Mouse (Mus musculus) thymus, postnatal 10 days (tissue): Measurements from ENCODE around the gene Acvr1b.

ENCODE experiments used
- DNase-seq, 2 experiments: peaks; one replicate each; pipeline ENCODE4 v3.0.0; 2021; ENCODE audit warnings: low spot score in 2 of 2

Gene Acvr1b

GRCm38 (mm10) chr15:101173421-101174211, at the start of gene Acvr1b:
TSS of gene Acvr1b (plus strand) at chr15:101174067.
- peak; percentile 86 to 92 for DNase-seq

DNA sequence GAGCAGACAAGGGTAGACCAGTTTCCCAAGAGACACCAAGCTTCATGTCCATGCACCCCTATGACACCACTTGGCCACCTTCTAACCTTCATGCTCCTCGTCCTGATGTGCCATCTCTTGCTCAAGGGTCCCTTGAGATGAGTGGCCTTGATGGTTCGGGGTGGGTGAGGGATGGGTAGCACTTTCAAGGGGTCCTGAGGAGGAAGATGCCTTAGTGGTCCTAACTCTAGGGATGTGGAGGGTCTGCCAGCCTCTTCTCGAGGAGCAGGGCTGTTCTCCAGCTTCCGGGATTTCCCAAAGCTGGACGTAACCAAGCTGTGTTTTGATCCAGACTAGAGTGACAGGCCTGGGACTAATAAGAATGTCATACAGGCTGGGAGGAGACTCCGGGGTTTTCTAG, 48.3 kb upstream of the Acvr1b start:
- no peak for DNase-seq

DNA sequence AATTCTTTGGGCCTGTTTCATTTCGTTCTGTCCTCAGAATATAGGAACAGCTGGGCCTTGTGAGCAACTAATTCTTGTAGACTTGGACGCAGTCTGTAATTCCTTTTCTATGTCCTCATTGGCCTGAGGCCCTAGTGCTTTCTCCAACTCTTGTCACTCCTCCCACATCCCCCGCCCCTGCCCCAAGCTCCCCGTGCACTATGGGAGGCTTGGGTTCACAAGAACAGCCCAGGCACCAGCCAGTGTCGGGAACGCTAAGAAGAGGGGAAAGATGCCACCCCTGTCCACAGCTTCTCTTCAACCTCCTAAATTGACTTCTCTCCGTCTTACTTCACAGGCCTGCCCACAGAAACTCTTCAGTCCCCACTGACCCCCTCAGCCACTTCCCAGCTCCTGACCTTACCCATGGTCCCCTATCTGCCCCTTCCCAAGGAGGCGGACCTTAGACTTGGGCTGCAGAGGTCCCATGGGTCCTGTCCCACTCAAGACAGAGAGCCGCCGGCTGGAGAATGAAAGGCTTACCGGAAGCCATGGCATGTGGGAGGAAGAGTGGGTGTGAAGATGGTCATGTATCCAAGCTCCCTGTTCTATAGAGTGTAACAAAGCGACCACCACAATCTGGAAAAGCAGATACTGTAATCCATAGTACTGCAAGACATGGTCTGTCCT, 46.9 kb upstream of the Acvr1b start:
- DNase-seq, result no peak

GRCm38 (mm10) chr15:101128181-101129089, 45.4 kb upstream of the Acvr1b start, which contains the start of gene Acvrl1:
TSS of gene Acvrl1 (plus strand) at chr15:101128522.
- no peak for DNase-seq

GRCm38 (mm10) chr15:101129412-101129811, 44.5 kb upstream of the Acvr1b start:
- no peak for DNase-seq

GRCm38 (mm10) chr15:101131498-101131897, 42.4 kb upstream of the Acvr1b start:
- no peak for DNase-seq

GRCm38 (mm10) chr15:101132041-101132440, 41.8 kb upstream of the Acvr1b start:
- no peak for DNase-seq

DNA sequence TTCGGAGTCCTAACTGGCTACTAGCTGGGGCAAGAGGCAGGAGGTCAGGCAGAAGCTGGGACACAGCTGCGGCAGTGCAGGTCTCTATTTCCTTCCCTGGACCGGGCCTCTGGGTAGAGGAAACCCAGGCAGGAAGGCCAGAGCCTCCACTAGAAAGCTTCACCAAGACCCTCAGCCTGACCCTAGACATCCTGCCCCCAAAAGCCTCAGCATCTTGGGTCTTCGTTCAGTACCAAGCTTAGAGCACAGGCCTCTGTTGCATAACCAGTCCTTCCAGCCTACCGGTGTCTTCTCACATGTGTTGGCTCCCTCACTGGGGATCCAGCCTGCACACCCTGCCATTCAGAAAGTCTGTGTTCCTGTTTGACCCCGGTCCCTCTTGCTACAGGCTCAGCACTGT, 41.1 kb upstream of the Acvr1b start:
- no peak for DNase-seq

GRCm38 (mm10) chr15:101133993-101134704, 39.7 kb upstream of the Acvr1b start:
- no peak for DNase-seq

- DNase-seq, result peak in 1 of 2 experiments; percentile 34
These were observed 38.5 kb upstream of the Acvr1b start for GRCm38 (mm10) chr15:101135405-101135804.

DNA sequence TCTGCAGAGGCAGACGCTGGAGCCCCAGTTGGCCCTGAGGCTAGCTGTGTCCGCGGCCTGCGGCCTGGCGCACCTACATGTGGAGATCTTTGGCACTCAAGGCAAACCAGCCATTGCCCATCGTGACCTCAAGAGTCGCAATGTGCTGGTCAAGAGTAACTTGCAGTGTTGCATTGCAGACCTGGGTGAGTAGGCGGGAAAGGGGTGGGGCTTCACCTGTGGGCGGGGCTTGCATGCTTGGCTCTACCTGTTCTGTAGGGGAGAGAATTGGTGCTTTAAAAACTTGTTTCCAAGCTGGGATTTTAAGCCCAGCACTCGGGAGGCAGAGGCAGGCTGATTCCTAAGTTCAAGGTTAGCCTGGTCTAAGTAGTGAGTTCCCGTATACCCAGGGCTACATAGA, 36.4 kb upstream of the Acvr1b start:
- DNase-seq, result no peak

- DNase-seq, result no peak
These were observed 35.2 kb upstream of the Acvr1b start for GRCm38 (mm10) chr15:101138675-101139074.

DNA sequence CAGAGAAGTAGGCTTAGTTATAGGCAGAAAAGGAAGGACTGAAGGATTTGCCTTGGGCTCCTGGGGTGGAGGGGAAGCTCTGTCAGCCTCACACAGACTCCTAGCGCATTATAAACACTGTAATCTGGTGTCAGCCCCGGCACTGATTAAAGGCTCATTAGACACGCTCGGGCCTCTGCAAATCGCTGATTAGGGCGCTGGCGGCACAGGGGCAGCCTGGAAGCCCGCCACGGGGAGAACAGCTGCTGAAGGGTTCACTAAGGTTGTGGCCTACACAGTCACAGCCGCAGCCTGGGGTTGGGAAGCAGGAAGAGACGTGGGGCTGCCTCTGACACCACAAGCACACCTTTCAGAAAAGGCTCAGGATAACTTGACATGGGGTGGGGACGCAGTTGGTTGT, 34.0 kb upstream of the Acvr1b start:
- no peak for DNase-seq

DNA sequence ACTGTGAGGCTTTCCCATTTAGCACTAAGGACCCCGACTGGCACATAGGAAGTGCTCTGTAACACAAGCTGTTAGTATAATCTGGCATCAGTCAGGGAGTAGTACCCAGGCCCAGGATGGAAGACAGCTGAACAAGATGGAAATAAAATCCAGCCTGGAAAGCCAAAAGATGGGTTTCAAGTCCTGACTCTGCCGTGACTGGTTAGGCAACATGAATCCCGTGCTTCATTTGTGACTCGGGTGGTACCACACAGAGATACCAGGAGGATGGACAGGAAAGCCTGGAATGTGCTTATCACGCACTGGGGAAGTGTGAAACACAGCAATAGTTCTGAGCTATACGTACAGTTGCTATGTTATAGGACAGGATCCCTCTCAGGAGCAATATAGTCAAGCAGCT, 33.3 kb upstream of the Acvr1b start:
- DNase-seq, result no peak

DNA sequence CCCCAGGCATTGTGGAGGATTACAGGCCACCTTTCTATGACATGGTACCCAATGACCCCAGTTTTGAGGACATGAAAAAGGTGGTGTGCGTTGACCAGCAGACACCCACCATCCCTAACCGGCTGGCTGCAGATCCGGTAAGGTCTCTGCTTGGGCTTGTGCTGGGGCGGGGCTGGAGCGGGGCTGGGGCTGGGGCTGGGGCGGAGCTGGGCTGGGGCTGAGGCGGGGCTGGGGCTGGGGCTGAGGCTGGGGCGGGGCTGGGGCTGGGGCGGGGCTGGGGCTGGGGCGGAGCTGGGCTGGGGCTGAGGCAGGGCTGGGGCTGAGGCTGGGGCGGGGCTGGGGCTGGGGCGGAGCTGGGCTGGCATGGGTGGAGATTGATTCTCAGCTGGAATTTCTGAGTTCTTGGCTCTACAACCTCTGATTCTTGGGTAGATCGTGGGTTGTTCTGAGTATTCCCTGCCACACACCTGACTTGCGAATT, 32.8 kb upstream of the Acvr1b start:
- peak; percentile 54 to 55 for DNase-seq

GRCm38 (mm10) chr15:101142672-101143071, 31.2 kb upstream of the Acvr1b start:
- DNase-seq, result no peak

- DNase-seq, result no peak
These were observed 30.4 kb upstream of the Acvr1b start for GRCm38 (mm10) chr15:101143494-101143893.

- no peak for DNase-seq
These were observed 29.7 kb upstream of the Acvr1b start for GRCm38 (mm10) chr15:101144176-101144575.

GRCm38 (mm10) chr15:101144779-101145178, 29.1 kb upstream of the Acvr1b start:
- DNase-seq, result no peak

- DNase-seq, result peak; percentile 91 to 93
These were observed 28.3 kb upstream of the Acvr1b start for GRCm38 (mm10) chr15:101145424-101146099.
